Mouse (Mus musculus): ENCODE data around the gene Lin28a.

DNA sequence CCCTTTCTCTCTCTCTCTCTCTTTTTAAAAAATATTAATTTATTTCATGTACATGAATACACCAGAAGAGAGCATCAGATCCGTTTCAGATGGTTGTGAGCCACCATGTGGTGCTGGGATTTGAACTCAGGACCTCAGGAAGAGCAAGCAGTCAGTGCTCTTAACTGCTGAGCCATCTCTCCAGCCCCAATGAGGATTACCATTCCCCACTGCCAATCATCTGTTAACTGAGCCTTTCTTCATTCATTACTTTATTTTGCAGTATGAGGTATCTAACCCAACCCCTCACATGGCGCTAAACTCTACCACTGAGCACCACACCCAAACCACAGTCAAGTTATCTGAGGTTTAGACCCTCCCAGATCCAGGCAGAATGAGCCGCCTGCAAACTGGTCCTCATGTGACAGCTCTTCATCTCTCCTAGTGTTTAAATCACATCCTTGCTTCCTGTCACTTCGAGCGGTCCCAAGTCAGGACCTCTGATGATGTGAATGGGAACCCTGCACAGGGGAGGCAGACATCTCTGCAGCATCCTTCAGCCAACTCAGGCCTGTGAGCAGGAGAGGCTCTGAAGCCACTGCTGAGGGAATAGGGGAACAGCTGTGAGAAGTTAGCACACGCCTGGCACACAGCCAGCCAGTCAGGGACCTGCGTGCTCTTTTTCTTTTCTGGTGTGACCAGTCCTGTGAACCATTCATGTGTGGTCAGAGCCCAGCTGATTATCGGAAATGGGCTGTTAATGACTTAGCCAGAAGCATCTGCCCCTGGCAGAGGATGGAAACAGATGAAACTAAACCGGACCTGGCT, 22.9 kb upstream of the Lin28a start:
- TF ChIP-seq CTCF (IDR thresholded peaks at IDR 0.05; ENCODE audit: insufficient read depth, low read length) (no peak), POLR2A (IDR thresholded peaks at IDR 0.05; ENCODE audit: borderline replicate concordance, extremely low read depth, low read depth, low read length) (no peak)
